Mouse (Mus musculus) testis, postnatal 10 days (tissue): ENCODE measurements around the gene Ptprn.

Experiments used
- DNase-seq: peaks from one replicate; pipeline ENCODE4 v3.0.0; 2021; ENCODE audit warnings: low spot score

Ptprn gene

GRCm38 (mm10) chr1:75223532-75223931 is 40.8 kb downstream of the Ptprn start:
- DNase-seq = no peak

GRCm38 (mm10) chr1:75222926-75223325 is 41.4 kb downstream of the Ptprn start:
- no peak for DNase-seq

GRCm38 (mm10) chr1:75221538-75221937 is 42.8 kb downstream of the Ptprn start:
- no peak for DNase-seq

GRCm38 (mm10) chr1:75219531-75219930 is 44.8 kb downstream of the Ptprn start, which contains the start of gene Tuba4a:
TSS of gene Tuba4a (minus strand) at chr1:75219865.
- DNase-seq = no peak

- peak; percentile 81 for DNase-seq
These were observed 45.2 kb downstream of the Ptprn start for GRCm38 (mm10) chr1:75219078-75219477.

- DNase-seq = no peak
These were observed 45.9 kb downstream of the Ptprn start for GRCm38 (mm10) chr1:75218227-75219001.

- no peak for DNase-seq
These were observed 46.4 kb downstream of the Ptprn start for GRCm38 (mm10) chr1:75217893-75218226.

GRCm38 (mm10) chr1:75216797-75217585 is 47.3 kb downstream of the Ptprn start:
- no peak for DNase-seq

- no peak for DNase-seq
These were observed 48.5 kb downstream of the Ptprn start for GRCm38 (mm10) chr1:75215785-75216184.

GRCm38 (mm10) chr1:75214886-75215285 is 49.4 kb downstream of the Ptprn start:
- DNase-seq = no peak

- DNase-seq = no peak
These were observed 49.9 kb downstream of the Ptprn start for GRCm38 (mm10) chr1:75214442-75214841.

GRCm38 (mm10) chr1:75213096-75213495 is 51.2 kb downstream of the Ptprn start:
- no peak for DNase-seq

GRCm38 (mm10) chr1:75212542-75212941 is 51.8 kb downstream of the Ptprn start:
- DNase-seq = no peak

GRCm38 (mm10) chr1:75211141-75211708 is 53.1 kb downstream of the Ptprn start:
- no peak for DNase-seq

- peak; percentile 98 for DNase-seq
These were observed 53.9 kb downstream of the Ptprn start, which contains the start of the genes Glb1l and Stk16 for GRCm38 (mm10) chr1:75210136-75211087. TSS of gene Glb1l (minus strand) at chr1:75210813. TSS of gene Stk16 (plus strand) at chr1:75210838.

- DNase-seq = peak; percentile 70
These were observed 55.2 kb downstream of the Ptprn start for GRCm38 (mm10) chr1:75208967-75209678.

GRCm38 (mm10) chr1:75201236-75201635 is 63.1 kb downstream of the Ptprn start:
- no peak for DNase-seq
